Mouse (Mus musculus) Muller cell, postnatal 12 days (primary cell): ENCODE results near the gene Nrtn.
A peak's percentile ranks its signal among the peaks of the same experiment; 100 is the strongest.

ENCODE experiments used
- DNase-seq: peaks from one replicate; pipeline ENCODE4 v3.0.0-alpha.2; 2015; ENCODE audit errors: inconsistent ontology term

The Nrtn gene

GRCm38 (mm10) chr17:56723419-56724161 is 33.7 kb downstream of the Nrtn start:
- DNase-seq, result no peak

- DNase-seq, result no peak
Observed at GRCm38 (mm10) chr17:56722441-56722840, 34.9 kb downstream of the Nrtn start.

- peak; percentile 94 for DNase-seq
Observed at GRCm38 (mm10) chr17:56717363-56718058, 39.8 kb downstream of the Nrtn start, which contains the start of the genes Ndufa11 and Vmac. TSS of gene Ndufa11 (plus strand) at chr17:56717767. TSS of gene Vmac (minus strand) at chr17:56718022.

- peak; percentile 99 for DNase-seq
Observed at GRCm38 (mm10) chr17:56716655-56717362, 40.5 kb downstream of the Nrtn start.

- DNase-seq, result no peak
Observed at GRCm38 (mm10) chr17:56715914-56716654, 41.2 kb downstream of the Nrtn start.

GRCm38 (mm10) chr17:56715360-56715759 is 42.0 kb downstream of the Nrtn start:
- DNase-seq, result no peak

GRCm38 (mm10) chr17:56709708-56710107 is 47.6 kb downstream of the Nrtn start:
- no peak for DNase-seq

- DNase-seq, result no peak
Observed at GRCm38 (mm10) chr17:56708692-56709091, 48.6 kb downstream of the Nrtn start.

GRCm38 (mm10) chr17:56706515-56706914 is 50.8 kb downstream of the Nrtn start:
- DNase-seq, result no peak

GRCm38 (mm10) chr17:56703038-56703437 is 54.3 kb downstream of the Nrtn start:
- no peak for DNase-seq
